Mouse (Mus musculus): ENCODE measurements at regions not wholly inside any gene's neighbourhood (a gene's known extent, or its start where the extent isn't known, plus 50 kb on each side); places are given as distances from the start of the nearest gene placed in this dataset.

GRCm38 (mm10) chr8:82459007-82459406, 56.0 kb upstream of the Il15 start:
- Histone ChIP-seq H3K36me3 (no peaks in the 10 kb centered on the region), H3K9me3 (no peaks in the 10 kb centered on the region), H3K4me3 (no peak overlapping the region), H3K27me3 (ENCODE audit: insufficient read depth, poor library complexity, severe bottlenecking) (no peaks in the 10 kb centered on the region), H3K4me1 (replicated peaks) (no peaks in the 10 kb centered on the region), H3K27ac (no peak overlapping the region)
- DNase-seq (ENCODE audit: low spot score) = no peak

- 76% methylated on average over 4 of the region's 4 CpGs for WGBS
- H3K27me3 ChIP-seq (ENCODE audit: insufficient read depth, poor library complexity, severe bottlenecking) = no peaks in the 10 kb centered on the region
- no peak overlapping the region for H3K4me3 ChIP-seq
- no peaks in the 10 kb centered on the region for H3K36me3 ChIP-seq
- no peaks in the 10 kb centered on the region for H3K4me1 ChIP-seq (replicated peaks)
- no peaks in the 10 kb centered on the region for H3K9me3 ChIP-seq
- no peak for DNase-seq (ENCODE audit: low spot score)
- no peak overlapping the region for H3K27ac ChIP-seq
Measured at GRCm38 (mm10) chr8:82454056-82454455, 51.0 kb upstream of the Il15 start.
